Mouse (Mus musculus): ENCODE measurements around the gene Ndufaf3. TPM values are rescaled to one million over a fixed set of nuclear protein-coding genes. Genes with fewer than 3 reads are reported as not detected.

The Ndufaf3 gene
- polyA plus RNA-seq, 1 experiment, result 64.7 TPM

DNA sequence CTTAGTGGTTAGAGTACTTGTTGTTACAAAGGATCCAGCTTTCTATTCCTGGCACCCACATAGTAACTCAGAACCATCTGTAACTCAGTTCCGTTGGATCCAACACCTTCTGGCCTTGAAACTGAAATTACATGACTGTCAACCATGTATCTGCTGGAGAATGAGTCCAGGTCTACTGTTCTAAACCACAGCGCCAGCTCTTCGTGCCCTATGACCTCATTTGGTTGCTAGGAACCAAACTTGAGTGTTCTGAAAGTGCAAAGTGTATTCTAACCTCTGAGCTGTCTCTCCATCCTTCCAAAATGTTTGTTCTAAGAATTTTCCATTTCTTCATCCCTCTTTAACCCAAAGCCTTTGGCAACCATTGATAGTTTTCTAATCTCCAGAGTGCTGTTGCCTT, 21.2 kb downstream of the Ndufaf3 start:
- H3K27me3 ChIP-seq (replicated peaks; ENCODE audit: control insufficient read depth, insufficient read depth, low read length), result no peaks in the 10 kb centered on the region
- H3K27ac ChIP-seq (ENCODE audit: insufficient read depth, low read depth, low read length), result no peak overlapping the region
- H3K4me1 ChIP-seq (ENCODE audit: control insufficient read depth, insufficient read depth, low read length), result peaks cover 3% of the 10 kb centered on the region; the same call in 1 of the 2 replicates
- no peak for TF ChIP-seq CTCF (conservative IDR thresholded peaks at IDR 0.05; ENCODE audit: insufficient read depth, insufficient read length, low read depth, low read length)
- no peak for TF ChIP-seq POLR2A (IDR thresholded peaks at IDR 0.05; ENCODE audit: low read depth, low read length)
- WGBS, result 66% methylated on average over 3 of the region's 3 CpGs
- H3K4me3 ChIP-seq (ENCODE audit: insufficient read depth, low read depth, low read length), result no peak overlapping the region
- H3K36me3 ChIP-seq (ENCODE audit: control insufficient read depth, insufficient read depth, low read length), result peaks cover 26% of the 10 kb centered on the region
- DNase-seq, result no peak

DNA sequence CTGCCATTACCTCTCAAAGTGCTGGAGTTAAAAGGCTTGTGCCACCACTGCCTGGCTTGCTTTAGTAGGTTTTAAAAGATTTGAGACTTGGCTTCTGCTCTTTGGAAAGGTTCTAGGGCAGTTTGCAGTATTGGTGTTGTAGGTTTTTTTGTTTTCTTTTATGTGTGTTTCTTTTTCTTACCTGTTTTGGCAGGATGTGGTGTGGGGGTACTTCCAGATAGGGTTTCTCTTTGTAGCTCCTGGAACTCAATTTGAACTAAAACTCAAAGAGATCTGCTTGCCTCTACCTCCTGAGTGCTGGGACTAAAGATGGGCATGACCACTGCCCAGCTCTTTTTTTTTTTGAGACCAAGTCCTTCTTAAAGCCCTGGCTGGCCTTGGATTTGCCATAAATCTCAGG, 26.4 kb downstream of the Ndufaf3 start:
- TF ChIP-seq POLR2A (IDR thresholded peaks at IDR 0.05; ENCODE audit: low read depth, low read length), result no peak
- no peak for TF ChIP-seq CTCF (conservative IDR thresholded peaks at IDR 0.05; ENCODE audit: insufficient read depth, insufficient read length, low read depth, low read length)
- DNase-seq, result no peak
- Histone ChIP-seq H3K27me3 (replicated peaks; ENCODE audit: control insufficient read depth, insufficient read depth, low read length) (no peaks in the 10 kb centered on the region), H3K4me1 (ENCODE audit: control insufficient read depth, insufficient read depth, low read length) (peaks cover 2% of the 10 kb centered on the region; the same call in 1 of the 2 replicates), H3K4me3 (ENCODE audit: insufficient read depth, low read depth, low read length) (no peak overlapping the region), H3K36me3 (ENCODE audit: control insufficient read depth, insufficient read depth, low read length) (peaks cover 19% of the 10 kb centered on the region), H3K27ac (ENCODE audit: insufficient read depth, low read depth, low read length) (no peak overlapping the region)

DNA sequence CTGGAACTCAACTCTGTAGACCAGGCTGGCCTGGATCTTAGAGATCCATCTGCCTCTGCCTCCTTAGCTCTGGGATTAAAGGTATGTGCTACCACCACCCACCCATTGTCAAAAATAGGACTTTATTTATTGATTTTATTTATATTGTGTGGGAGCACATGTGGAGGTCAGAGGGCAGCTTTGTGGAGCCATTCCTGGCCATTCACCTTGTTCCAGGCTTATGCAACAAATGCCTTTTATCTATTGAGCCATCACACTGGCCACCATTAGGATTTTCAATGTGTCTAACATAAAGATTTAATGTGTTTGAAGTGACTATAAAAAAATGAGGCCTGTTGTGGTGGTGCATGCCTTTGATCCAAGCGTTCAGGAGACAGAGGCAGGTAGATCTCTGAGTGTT, 35.7 kb downstream of the Ndufaf3 start:
- Histone ChIP-seq H3K27me3 (replicated peaks; ENCODE audit: control insufficient read depth, insufficient read depth, low read length) (no peaks in the 10 kb centered on the region), H3K4me1 (ENCODE audit: control insufficient read depth, insufficient read depth, low read length) (no peaks in the 10 kb centered on the region), H3K4me3 (ENCODE audit: insufficient read depth, low read depth, low read length) (no peak overlapping the region), H3K27ac (ENCODE audit: insufficient read depth, low read depth, low read length) (no peak overlapping the region), H3K36me3 (ENCODE audit: control insufficient read depth, insufficient read depth, low read length) (peaks cover 4% of the 10 kb centered on the region)
- no peak for DNase-seq
- TF ChIP-seq POLR2A (IDR thresholded peaks at IDR 0.05; ENCODE audit: low read depth, low read length), result no peak
- TF ChIP-seq CTCF (conservative IDR thresholded peaks at IDR 0.05; ENCODE audit: insufficient read depth, insufficient read length, low read depth, low read length), result no peak
- 88% methylated on average over 1 of the region's 1 CpGs for whole genome bisulfite sequencing

DNA sequence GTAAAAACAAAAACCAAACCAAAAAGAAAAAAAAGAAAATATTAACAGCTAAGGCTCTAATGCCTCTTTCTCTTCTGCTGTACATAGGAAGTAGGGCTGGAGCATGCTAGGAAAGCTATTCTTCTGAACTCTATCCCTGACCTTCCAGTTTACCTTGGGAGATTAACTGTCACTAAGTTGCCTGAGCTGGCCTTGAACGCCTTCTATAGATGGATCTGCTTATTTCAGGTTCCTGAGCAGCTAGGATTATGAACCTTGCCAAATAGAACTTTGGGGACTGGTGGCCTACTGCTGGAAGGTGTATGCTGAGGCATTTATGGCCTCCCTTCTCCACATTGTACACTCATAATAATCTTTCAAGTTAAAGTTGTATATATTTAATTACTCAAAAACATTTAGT, 36.3 kb downstream of the Ndufaf3 start:
- Histone ChIP-seq H3K4me3 (ENCODE audit: insufficient read depth, low read depth, low read length) (no peak overlapping the region), H3K27me3 (replicated peaks; ENCODE audit: control insufficient read depth, insufficient read depth, low read length) (no peaks in the 10 kb centered on the region), H3K4me1 (ENCODE audit: control insufficient read depth, insufficient read depth, low read length) (no peaks in the 10 kb centered on the region), H3K27ac (ENCODE audit: insufficient read depth, low read depth, low read length) (no peak overlapping the region), H3K36me3 (ENCODE audit: control insufficient read depth, insufficient read depth, low read length) (peaks cover 4% of the 10 kb centered on the region)
- 78% methylated on average over 1 of the region's 1 CpGs for WGBS
- TF ChIP-seq CTCF (conservative IDR thresholded peaks at IDR 0.05; ENCODE audit: insufficient read depth, insufficient read length, low read depth, low read length) (no peak), POLR2A (IDR thresholded peaks at IDR 0.05; ENCODE audit: low read depth, low read length) (no peak)
- no peak for DNase-seq

DNA sequence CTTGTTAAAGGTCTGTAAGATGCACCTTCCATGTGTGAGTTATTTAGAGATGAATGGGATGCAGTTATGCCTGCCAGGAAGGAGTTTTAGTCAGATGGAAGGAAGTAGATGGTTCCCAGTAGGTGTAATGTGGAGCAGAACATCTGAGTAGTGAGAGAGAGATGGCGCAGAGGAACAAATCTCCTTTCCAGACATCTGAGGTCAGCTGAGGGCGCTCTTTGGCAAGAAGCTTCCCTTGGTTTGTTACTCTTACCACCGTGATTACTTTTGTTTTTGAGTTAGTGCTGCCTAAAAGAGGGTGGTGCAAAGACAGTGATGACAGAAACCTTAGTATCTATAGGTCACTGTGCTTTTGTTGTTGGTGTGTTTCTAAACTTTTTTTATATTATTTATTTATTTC, 41.8 kb downstream of the Ndufaf3 start:
- H3K4me1 ChIP-seq (ENCODE audit: control insufficient read depth, insufficient read depth, low read length), result no peaks in the 10 kb centered on the region
- TF ChIP-seq CTCF (conservative IDR thresholded peaks at IDR 0.05; ENCODE audit: insufficient read depth, insufficient read length, low read depth, low read length) (no peak), POLR2A (IDR thresholded peaks at IDR 0.05; ENCODE audit: low read depth, low read length) (no peak)
- no peaks in the 10 kb centered on the region for H3K27me3 ChIP-seq (replicated peaks; ENCODE audit: control insufficient read depth, insufficient read depth, low read length)
- H3K27ac ChIP-seq (ENCODE audit: insufficient read depth, low read depth, low read length), result no peak overlapping the region
- peaks cover 3% of the 10 kb centered on the region; the same call in 1 of the 2 replicates for H3K36me3 ChIP-seq (ENCODE audit: control insufficient read depth, insufficient read depth, low read length)
- DNase-seq, result no peak
- 56% methylated on average over 3 of the region's 3 CpGs for WGBS
- no peak overlapping the region for H3K4me3 ChIP-seq (ENCODE audit: insufficient read depth, low read depth, low read length)

DNA sequence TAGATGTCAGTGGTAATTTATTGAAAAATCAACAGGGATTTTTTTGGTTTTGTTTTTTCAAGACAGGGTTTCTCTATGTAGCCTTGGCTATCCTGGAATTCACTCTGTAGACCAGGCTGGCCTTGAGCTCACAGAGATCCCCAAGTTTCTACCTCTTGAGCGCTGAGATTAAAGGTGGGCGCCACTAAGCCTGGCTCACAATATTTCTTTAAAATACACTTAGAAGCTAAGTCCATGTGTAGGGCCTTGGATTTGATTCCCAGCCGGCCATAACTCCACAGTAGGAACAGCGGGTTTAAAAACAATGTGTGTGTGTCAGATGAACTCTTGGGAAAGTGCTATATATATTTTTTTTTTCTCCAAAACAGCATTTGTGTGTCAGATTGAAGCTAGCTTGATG, 43.9 kb downstream of the Ndufaf3 start:
- no peaks in the 10 kb centered on the region for H3K36me3 ChIP-seq (ENCODE audit: control insufficient read depth, insufficient read depth, low read length)
- no peak overlapping the region for H3K27ac ChIP-seq (ENCODE audit: insufficient read depth, low read depth, low read length)
- DNase-seq, result no peak
- WGBS, result 94% methylated on average over 4 of the region's 4 CpGs
- no peaks in the 10 kb centered on the region for H3K27me3 ChIP-seq (replicated peaks; ENCODE audit: control insufficient read depth, insufficient read depth, low read length)
- H3K4me1 ChIP-seq (ENCODE audit: control insufficient read depth, insufficient read depth, low read length), result 0 out of 2 replicates have a peak, but pooled peaks cover 3% of the 10 kb centered on the region
- no peak overlapping the region for H3K4me3 ChIP-seq (ENCODE audit: insufficient read depth, low read depth, low read length)
- TF ChIP-seq POLR2A (IDR thresholded peaks at IDR 0.05; ENCODE audit: low read depth, low read length), result no peak
- TF ChIP-seq CTCF (conservative IDR thresholded peaks at IDR 0.05; ENCODE audit: insufficient read depth, insufficient read length, low read depth, low read length), result no peak

DNA sequence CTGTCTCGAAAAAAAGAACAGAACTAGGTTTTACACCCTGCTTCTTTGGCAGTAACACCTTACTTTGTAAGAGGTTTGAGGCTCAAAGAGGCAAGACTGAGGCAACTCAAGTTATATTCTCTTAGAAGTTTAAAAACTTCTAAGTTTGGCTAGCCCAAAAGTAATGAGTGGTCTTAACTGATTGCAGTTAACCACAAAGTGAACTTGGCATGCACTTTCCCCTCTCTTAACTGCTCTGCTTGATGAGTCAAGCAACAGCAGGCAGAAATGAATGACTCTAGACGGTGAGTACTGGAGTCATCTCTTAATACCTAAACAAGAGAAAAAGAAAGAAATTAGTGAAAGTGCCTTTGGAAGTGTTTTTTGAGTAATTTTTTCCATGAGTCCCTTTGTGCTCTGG, 45.6 kb downstream of the Ndufaf3 start:
- H3K4me1 ChIP-seq (ENCODE audit: control insufficient read depth, insufficient read depth, low read length), result 0 out of 2 replicates have a peak, but pooled peaks cover 3% of the 10 kb centered on the region
- TF ChIP-seq CTCF (conservative IDR thresholded peaks at IDR 0.05; ENCODE audit: insufficient read depth, insufficient read length, low read depth, low read length) (no peak), POLR2A (IDR thresholded peaks at IDR 0.05; ENCODE audit: low read depth, low read length) (no peak)
- H3K4me3 ChIP-seq (ENCODE audit: insufficient read depth, low read depth, low read length), result no peak overlapping the region
- H3K36me3 ChIP-seq (ENCODE audit: control insufficient read depth, insufficient read depth, low read length), result no peaks in the 10 kb centered on the region
- WGBS, result 49% methylated on average over 2 of the region's 2 CpGs
- H3K27me3 ChIP-seq (replicated peaks; ENCODE audit: control insufficient read depth, insufficient read depth, low read length), result no peaks in the 10 kb centered on the region
- no peak overlapping the region for H3K27ac ChIP-seq (ENCODE audit: insufficient read depth, low read depth, low read length)
- no peak for DNase-seq

Measured in kidney, adult 2 months (tissue).